Mouse (Mus musculus) thymus, adult 2 months (tissue): Measurements from ENCODE around the gene Ddx41.

Experiments used
- CTCF ChIP-seq: fragments of 200-500 bp; IDR thresholded peaks from 2 replicates; pipeline ENCODE4 v1.5.1; 2012; ENCODE audit warnings: mild to moderate bottlenecking, control low read depth, low read length, moderate library complexity, borderline replicate concordance; ENCODE audit not compliant: control insufficient read depth, poor library complexity, insufficient read depth; ENCODE audit errors: extremely low read depth
- POLR2A ChIP-seq: fragments of 200-500 bp; IDR thresholded peaks from 2 replicates; pipeline ENCODE4 v1.6.1; 2012; ENCODE audit warnings: mild to moderate bottlenecking, low read length, control low read depth, moderate library complexity; ENCODE audit not compliant: control insufficient read depth, poor library complexity, insufficient read depth; ENCODE audit errors: extremely low read depth

DNA sequence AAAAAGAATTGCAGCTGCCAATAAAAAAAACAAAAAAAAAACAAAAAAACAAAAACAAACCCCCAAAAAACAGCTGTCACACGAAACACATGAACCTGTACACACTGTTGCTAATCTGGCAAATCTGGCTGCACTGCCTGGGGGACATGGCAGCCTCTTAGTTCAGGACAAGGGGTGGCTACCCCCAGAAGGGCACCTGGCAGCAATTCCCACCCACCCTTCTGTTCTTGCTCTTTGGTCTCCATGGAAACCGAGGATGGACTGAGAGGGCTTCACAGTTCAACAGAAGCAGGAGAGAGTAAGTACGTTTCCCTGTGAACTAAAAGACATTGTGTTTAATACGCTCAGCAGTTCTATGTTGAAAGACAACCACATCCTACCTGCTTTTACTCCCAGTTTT lies 40.8 kb downstream of the Ddx41 start:
- TF ChIP-seq CTCF (no peak), POLR2A (no peak)
